In genomic region chr10:99517944-99518343, GRCm38 (mm10) we compare ENCODE assay signal across 19 mouse cellular contexts.
"Had no signal": no experiment of that assay in that cellular context is flagged by ENCODE, and none has a peak within 500 bp of the region (broad histone marks: within the 10 kb centered on the region; RNA-seq: fewer than 3 reads in every experiment).

No protein-coding gene starts in this region.

- H3K36me3 ChIP-seq: midbrain, embryonic 10.5 days; midbrain, embryonic 12.5 days; neural tube, embryonic 13.5 days; neural tube, embryonic 15.5 days had no signal

- H3K4me1 ChIP-seq: neural tube, embryonic 15.5 days had no signal

- H3K27ac ChIP-seq: midbrain, embryonic 10.5 days; midbrain, embryonic 12.5 days; neural tube, embryonic 13.5 days; neural tube, embryonic 15.5 days had no signal

- H3K27me3 ChIP-seq: midbrain, embryonic 12.5 days; neural tube, embryonic 13.5 days; neural tube, embryonic 15.5 days had no signal

- H3K9me3 ChIP-seq: midbrain, embryonic 10.5 days; midbrain, embryonic 12.5 days; neural tube, embryonic 13.5 days; neural tube, embryonic 15.5 days had no signal

- H3K4me3 ChIP-seq: midbrain, embryonic 10.5 days; midbrain, embryonic 12.5 days; myocyte; neural tube, embryonic 13.5 days; neural tube, embryonic 15.5 days had no signal

- H3K9ac ChIP-seq: lung, embryonic 14.5 days; midbrain, embryonic 12.5 days; neural tube, embryonic 13.5 days; neural tube, embryonic 15.5 days had no signal

- H3K4me2 ChIP-seq: lung, embryonic 14.5 days; midbrain, embryonic 12.5 days; neural tube, embryonic 13.5 days; neural tube, embryonic 15.5 days had no signal

- ATAC-seq: midbrain, embryonic 16.5 days had no signal

- DNase-seq: lung, adult 18-20 months; lung, embryonic 14.5 days; lung, postnatal 10 days; lung, postnatal 4 days; midbrain, embryonic 14.5 days; retina, postnatal 1 day; right cerebral cortex, adult 18-20 months; right cerebral cortex, postnatal 25 days; right cerebral cortex, postnatal 4 days; spleen, adult 18-20 months; thymus, adult 18-20 months; thymus, postnatal 14 days; thymus, postnatal 36 days had no signal
